Mouse (Mus musculus) ovary, adult 18-20 months (tissue): ENCODE data around the gene Rbpjl.

ENCODE experiments used
- DNase-seq: peaks from one replicate; pipeline ENCODE4 v3.0.0; 2022; ENCODE audit warnings: low spot score, mixed read lengths

Rbpjl gene

GRCm38 (mm10) chr2:164429881-164430615, 27.1 kb downstream of the Rbpjl start:
- DNase-seq = no peak

GRCm38 (mm10) chr2:164430697-164431096, 27.8 kb downstream of the Rbpjl start:
- DNase-seq = no peak

- no peak for DNase-seq
Observed at GRCm38 (mm10) chr2:164431676-164432465, 28.9 kb downstream of the Rbpjl start.

- peak; percentile 64 for DNase-seq
Observed at GRCm38 (mm10) chr2:164432541-164433191, 29.7 kb downstream of the Rbpjl start.

GRCm38 (mm10) chr2:164433278-164433895, 30.4 kb downstream of the Rbpjl start:
- no peak for DNase-seq

- no peak for DNase-seq
Observed at GRCm38 (mm10) chr2:164434681-164435080, 31.7 kb downstream of the Rbpjl start.

GRCm38 (mm10) chr2:164435216-164436090, 32.5 kb downstream of the Rbpjl start:
- DNase-seq = no peak

- DNase-seq = no peak
Observed at GRCm38 (mm10) chr2:164436215-164436913, 33.4 kb downstream of the Rbpjl start.

- no peak for DNase-seq
Observed at GRCm38 (mm10) chr2:164436961-164437360, 34.0 kb downstream of the Rbpjl start.

GRCm38 (mm10) chr2:164437710-164438109, 34.8 kb downstream of the Rbpjl start:
- no peak for DNase-seq

GRCm38 (mm10) chr2:164438257-164438656, 35.3 kb downstream of the Rbpjl start:
- DNase-seq = no peak

GRCm38 (mm10) chr2:164439001-164439421, 36.1 kb downstream of the Rbpjl start:
- no peak for DNase-seq

GRCm38 (mm10) chr2:164440314-164440713, 37.4 kb downstream of the Rbpjl start:
- no peak for DNase-seq

GRCm38 (mm10) chr2:164441155-164441554, 38.2 kb downstream of the Rbpjl start:
- DNase-seq = no peak

GRCm38 (mm10) chr2:164441731-164442130, 38.8 kb downstream of the Rbpjl start:
- no peak for DNase-seq

GRCm38 (mm10) chr2:164442315-164443050, 39.5 kb downstream of the Rbpjl start:
- no peak for DNase-seq

- DNase-seq = peak; percentile 91
Observed at GRCm38 (mm10) chr2:164443051-164443437, 40.1 kb downstream of the Rbpjl start.

GRCm38 (mm10) chr2:164443460-164444000, 40.6 kb downstream of the Rbpjl start, which contains the start of gene Sdc4:
Gene Sdc4, minus strand, starts transcription at chr2:164443887.
- no peak for DNase-seq

GRCm38 (mm10) chr2:164444701-164445100, 41.8 kb downstream of the Rbpjl start:
- no peak for DNase-seq
